Mouse (Mus musculus): ENCODE measurements around the gene Orc2.

The Orc2 gene

DNA sequence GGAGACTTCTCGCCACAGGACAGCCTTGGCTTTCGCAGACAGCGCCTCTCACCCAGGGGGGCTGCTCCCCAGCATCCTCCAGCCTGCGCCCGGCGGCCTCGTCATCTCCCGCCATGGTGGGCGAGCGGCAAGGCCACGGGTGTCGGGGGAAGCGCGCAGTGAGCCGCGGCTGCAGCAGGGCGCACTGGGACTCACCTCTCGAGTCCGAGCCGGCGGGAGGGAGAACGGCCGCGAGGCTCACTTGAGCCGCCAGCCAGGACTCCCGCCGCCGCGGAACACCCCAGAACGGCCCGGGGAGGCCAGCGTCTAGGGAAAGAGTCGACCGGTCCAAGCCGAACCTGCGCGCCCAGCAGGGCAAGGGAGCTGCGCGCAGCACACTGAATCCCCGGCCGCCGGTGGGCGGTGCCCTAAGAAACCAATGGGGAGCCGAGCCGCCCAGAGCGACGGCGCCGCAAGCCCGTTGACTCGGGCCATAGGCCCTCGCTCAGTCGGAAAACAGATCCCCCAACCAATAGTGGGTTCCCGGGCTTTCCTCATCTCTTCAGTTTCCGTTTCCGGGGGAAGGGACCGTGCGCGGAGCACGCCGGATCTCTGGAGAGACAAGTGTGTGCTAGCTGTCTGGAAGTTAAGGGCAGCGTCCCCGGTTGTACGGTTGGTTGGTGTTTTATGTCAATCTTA lies at the start of gene Orc2:
Gene Orc2, minus strand, starts transcription at position 533 of the 678 bp plus-strand sequence.
- peak; percentile 84 for DNase-seq (ENCODE audit: low read depth, low spot score)

DNA sequence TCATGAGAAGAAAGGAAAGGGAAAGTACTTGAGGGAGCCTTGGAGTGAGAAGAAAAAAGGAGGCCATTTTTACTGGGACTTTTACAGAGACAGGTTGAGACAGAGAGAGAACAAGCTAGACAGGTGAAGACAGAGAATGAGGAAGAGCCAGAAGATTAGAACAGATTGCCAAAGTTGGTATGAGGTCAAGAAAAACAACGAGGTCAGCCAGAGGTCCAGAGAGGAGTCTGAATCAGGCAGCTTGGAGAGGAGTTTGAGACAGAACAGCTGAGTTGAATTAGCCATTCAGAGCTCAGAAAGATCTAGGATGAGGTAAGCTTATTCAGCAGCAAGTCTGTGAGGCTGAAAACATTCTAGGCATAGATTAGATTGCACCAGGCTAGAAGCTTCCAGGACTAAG lies 36.5 kb upstream of the Orc2 start:
- DNase-seq (ENCODE audit: low read depth, low spot score): no peak

GRCm38 (mm10) chr1:58507249-58507648 lies 2.3 kb upstream of the Orc2 start:
- DNase-seq (ENCODE audit: low read depth, low spot score): no peak

DNA sequence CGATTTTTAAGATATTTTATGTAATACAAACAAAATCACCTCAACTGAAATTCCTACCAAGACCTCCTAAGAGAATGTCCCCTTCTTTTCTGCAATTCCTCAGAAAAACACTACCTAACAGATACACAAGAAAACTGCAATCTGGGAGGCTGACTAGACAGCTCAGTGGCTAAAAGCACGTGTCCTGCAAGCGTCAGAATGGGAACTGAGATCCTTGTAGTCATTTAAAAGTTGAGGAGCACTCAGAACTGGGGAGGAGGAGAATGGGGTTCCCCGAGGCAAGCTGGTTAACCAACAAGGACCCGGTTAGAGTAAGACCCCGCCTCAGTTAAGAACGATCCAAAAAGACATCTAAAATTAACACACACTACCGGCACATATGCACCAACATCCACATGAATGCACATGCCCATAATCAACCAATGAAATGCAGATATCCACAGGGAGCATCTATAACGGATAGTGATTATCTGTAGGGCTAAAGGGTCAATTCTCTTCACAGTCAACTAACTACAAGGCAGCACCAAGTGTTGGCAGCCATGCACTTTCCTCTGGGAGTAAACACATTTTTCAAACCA lies 1.0 kb downstream of the Orc2 start:
- DNase-seq (ENCODE audit: low read depth, low spot score): no peak

- DNase-seq (ENCODE audit: low read depth, low spot score): no peak
Measured at GRCm38 (mm10) chr1:58503134-58503533, 1.8 kb downstream of the Orc2 start.

GRCm38 (mm10) chr1:58498758-58499157 lies 6.2 kb downstream of the Orc2 start:
- no peak for DNase-seq (ENCODE audit: low read depth, low spot score)

GRCm38 (mm10) chr1:58497678-58498077 lies 7.2 kb downstream of the Orc2 start:
- DNase-seq (ENCODE audit: low read depth, low spot score): no peak

DNA sequence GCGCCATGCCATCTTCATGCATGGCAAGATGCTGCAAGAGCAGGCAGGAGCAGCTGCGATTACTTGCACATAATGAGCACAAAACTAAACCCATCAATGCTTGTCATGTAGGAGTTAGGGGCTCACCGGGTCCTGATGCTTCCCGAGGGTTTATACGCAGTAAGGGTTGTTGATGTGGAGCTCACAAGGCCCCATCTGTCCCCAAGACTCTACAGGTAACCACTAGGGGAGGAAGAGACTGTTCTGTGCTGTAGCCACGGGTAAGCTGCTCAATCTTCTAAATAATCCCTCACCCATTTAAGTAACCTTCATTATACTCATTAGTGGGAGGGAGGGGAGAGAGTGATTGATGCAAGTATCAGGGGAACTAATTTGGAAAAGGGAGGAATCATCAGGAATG lies 9.3 kb downstream of the Orc2 start:
- no peak for DNase-seq (ENCODE audit: low read depth, low spot score)

DNA sequence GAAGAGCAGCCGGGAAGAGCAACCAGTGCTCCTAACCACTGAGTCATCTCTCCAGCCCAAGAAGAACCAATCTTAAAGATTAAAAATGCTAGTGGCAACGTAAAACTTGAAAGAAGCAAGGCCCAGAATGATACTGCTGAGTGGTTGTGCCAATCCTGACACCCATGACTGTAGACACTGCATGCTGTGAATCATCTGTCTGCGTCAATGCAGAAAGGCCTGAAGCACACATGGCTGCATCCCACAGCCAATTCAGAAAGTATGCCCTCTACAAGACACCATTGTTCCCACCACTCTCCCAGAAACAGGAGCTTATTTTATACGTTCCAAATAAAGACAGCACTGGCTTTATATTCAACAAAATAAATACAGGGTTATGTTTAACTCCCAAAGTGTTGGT lies 22.3 kb downstream of the Orc2 start:
- DNase-seq (ENCODE audit: low read depth, low spot score): no peak

GRCm38 (mm10) chr1:58475662-58476061 lies 29.2 kb downstream of the Orc2 start:
- DNase-seq (ENCODE audit: low read depth, low spot score): no peak

DNA sequence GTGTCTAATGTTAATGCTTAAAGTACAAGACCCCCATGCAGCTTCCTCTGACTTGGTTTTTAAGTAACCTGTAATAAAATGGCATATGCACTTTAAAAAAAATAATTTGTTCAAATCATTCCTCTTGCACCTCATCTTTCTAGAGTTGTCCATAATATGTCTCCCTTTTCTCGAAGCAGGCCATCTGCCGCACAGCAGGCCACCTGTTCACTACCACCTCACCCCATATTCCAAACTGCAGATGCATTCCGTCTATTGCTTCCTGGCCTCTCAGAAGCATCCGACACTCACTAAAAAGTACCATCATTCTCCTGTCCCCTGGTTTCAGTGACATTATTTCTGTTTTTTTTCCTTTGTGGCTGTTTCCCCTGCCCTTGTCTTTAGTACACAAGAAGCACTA lies 39.3 kb downstream of the Orc2 start:
- DNase-seq (ENCODE audit: low read depth, low spot score): no peak

DNA sequence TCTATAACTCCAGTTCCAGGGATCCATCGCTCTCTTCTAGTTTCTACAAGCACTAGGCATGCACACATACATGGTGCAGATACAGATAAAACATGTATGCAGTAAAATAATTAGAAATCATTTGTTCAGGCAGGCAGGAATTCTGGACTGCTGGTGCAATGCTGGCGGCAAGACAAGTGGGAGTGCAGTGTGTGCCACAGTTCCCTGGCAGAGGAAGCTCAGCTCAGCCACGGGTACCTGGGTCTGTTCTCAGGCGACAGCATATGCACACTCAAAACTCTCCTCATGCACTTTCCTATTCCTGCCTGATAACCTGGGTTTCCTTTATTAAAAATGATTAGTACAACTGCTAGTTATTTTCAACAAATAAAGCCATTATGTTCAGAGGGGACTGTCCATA lies 39.9 kb downstream of the Orc2 start:
- DNase-seq (ENCODE audit: low read depth, low spot score): no peak

DNA sequence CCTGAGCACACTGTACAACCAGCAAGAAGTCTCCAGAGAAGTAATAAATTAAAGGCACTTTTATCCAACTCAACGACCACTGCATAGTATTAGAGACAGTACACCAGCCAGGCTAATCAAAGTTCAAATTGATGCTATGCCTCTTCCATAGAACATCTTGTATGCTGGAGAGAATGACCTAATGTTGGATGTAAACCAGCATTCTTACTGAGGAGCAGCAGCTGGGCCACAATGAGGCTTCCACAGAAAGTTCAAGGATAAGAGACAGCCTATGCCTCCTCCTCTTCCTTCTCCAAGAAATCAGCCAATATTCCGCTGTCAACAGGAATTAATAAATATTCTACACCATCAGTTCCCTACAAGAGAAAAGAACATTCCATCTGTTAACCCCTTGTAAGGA lies 41.0 kb downstream of the Orc2 start:
- DNase-seq (ENCODE audit: low read depth, low spot score): no peak

DNA sequence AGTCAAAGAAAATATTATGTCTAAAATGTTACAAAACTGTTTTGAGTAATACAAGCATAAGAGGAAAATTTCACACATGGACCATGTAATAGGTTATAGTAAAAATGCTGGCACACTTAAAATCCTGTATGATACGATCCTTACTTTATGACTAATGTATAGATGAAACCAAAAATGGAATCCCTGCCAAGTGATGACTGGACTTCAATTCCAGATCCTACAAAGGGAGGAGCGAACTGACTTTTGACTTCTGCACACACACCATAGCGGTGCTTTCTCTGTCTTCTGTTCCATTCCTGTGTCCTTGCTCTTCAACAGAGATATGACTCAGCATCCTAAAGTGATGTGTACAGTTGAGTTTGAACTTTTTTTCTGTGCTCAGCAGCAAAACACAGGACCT lies 44.3 kb downstream of the Orc2 start:
- no peak for DNase-seq (ENCODE audit: low read depth, low spot score)

DNA sequence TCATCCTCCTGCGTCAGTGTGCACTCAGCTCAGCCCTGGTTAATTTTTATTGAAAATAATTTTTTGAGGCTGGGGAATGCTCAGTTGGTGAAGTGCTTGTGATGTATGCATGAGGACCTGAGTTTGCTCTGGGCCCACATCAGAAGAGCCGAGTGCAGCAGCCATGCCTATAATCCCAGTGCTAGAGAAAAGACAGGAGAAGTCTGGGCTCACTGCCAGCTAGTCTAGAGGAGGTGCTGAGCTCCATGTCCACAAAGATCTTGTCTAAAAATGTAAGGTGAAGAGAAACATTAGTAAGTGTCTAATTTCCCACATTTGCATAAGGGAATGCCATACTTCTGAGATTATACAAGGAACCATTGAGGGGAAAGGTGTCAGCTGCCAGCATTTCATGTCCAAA lies 46.0 kb downstream of the Orc2 start:
- no peak for DNase-seq (ENCODE audit: low read depth, low spot score)

GRCm38 (mm10) chr1:58458175-58458574 lies 46.7 kb downstream of the Orc2 start:
- DNase-seq (ENCODE audit: low read depth, low spot score): no peak

DNA sequence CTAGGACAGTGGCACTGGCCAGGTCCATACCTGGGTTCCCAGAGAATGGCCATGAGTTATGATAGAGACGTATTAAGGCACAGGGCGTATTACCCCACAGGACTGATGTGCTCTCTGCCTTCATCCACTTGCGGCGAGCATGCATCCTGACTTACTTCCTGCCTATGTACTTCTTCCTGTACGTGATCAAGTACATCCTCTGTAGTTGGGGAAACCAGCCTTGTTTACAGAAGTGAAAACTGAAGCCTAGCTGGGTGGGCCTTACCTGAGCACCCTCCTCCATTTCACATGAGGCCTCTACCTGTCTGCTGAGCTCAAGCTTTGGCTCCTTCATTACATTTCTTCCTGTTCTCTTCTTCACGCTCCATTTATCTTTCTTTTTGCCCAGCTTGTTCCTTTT lies 50.6 kb downstream of the Orc2 start:
- no peak for DNase-seq (ENCODE audit: low read depth, low spot score)

DNA sequence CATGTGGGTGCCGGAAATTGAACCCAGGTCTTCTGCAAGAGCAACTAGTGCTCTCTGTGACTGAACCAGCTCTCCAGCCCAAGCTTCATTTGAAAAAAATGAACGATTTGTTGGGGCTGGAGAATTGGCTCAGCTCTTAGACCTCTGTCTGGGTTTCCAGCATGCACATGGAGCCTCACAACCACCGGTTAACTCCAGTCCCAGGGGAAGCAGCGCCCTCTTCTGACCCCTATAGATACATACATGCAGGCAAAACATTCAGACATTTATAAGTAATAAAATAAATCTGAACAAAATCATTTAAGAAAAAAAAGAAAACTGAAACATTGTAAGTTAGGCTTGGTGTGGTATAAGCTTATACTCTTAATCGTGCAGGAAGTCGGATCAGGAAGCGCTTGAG lies 56.5 kb downstream of the Orc2 start:
- no peak for DNase-seq (ENCODE audit: low read depth, low spot score)

DNA sequence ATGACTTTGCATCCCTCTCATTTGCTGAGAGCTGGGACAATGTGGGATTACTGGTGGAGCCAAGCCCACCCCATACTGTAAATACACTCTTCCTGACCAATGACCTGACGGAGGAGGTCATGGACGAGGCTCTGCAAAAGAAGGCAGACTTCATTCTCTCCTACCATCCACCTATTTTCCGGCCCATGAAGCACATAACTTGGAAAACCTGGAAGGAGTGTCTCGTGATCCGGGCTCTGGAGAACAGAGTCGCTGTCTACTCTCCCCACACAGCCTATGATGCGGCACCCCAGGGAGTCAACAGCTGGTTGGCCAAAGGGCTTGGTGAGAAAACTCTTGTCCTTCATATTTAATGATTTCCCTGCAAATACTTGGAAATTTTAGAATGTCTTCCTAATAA lies 57.1 kb downstream of the Orc2 start:
- no peak for DNase-seq (ENCODE audit: low read depth, low spot score)

GRCm38 (mm10) chr1:58445861-58446260 lies 59.0 kb downstream of the Orc2 start:
- no peak for DNase-seq (ENCODE audit: low read depth, low spot score)

GRCm38 (mm10) chr1:58445143-58445722 lies 59.7 kb downstream of the Orc2 start, which contains the start of the genes Nif3l1 and Ppil3:
Gene Nif3l1 (plus strand): TSS chr1:58445151.
Gene Ppil3 (minus strand): TSS chr1:58445486.
- DNase-seq (ENCODE audit: low read depth, low spot score): peak; percentile 73

DNA sequence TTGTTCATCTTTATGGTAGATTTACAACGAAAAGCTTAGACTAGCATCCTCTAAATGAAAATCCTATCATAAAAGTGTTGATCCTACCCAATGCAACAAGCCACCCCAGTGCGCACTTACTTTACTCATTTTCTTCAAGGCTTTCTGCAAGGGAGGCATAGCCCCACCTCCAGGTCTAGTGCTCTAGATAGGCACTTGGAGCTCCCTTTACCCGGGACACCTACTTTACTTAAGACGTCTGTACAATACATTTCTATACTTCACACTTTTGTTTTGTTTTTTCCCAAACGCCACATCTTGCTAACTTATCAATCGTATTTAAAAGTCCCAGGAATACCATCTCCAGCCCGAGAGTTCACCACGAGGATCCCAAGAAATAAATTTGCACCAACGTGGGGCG lies 60.2 kb downstream of the Orc2 start:
- no peak for DNase-seq (ENCODE audit: low read depth, low spot score)

- DNase-seq (ENCODE audit: low read depth, low spot score): no peak
Measured at GRCm38 (mm10) chr1:58424551-58424950, 80.4 kb downstream of the Orc2 start.
